Mouse (Mus musculus) ES-Bruce4 (cell line): ENCODE measurements around the gene Adamtsl5. TPM values are rescaled to one million over a fixed set of nuclear protein-coding genes. Genes with fewer than 3 reads are reported as not detected.
A peak's percentile ranks its signal among the peaks of the same experiment; 100 is the strongest.

Source experiments
- H3K27ac ChIP-seq: 2 replicates; pipeline ENCODE4 v1.5.1; 2012; ENCODE audit warnings: low read length, inconsistent platforms; ENCODE audit not compliant: insufficient read depth
- H3K27me3 ChIP-seq: 2 replicates; pipeline ENCODE4 v1.6.1; 2012; ENCODE audit warnings: mild to moderate bottlenecking, low read length, inconsistent platforms; ENCODE audit not compliant: control insufficient read depth, poor library complexity, insufficient read depth, severe bottlenecking
- H3K36me3 ChIP-seq: 2 replicates; pipeline ENCODE4 v1.6.1; 2012; ENCODE audit warnings: inconsistent platforms, mild to moderate bottlenecking, low read length, moderate library complexity; ENCODE audit not compliant: control insufficient read depth, poor library complexity, insufficient read depth, severe bottlenecking
- H3K4me1 ChIP-seq: one replicate; pipeline ENCODE4 v1.8.1; 2011; ENCODE audit warnings: low read length; ENCODE audit not compliant: control insufficient read depth, insufficient read depth
- H3K4me3 ChIP-seq: 2 replicates; pipeline ENCODE4 v1.5.1; 2011; ENCODE audit warnings: low read depth, mild to moderate bottlenecking, low read length
- H3K9ac ChIP-seq: 2 replicates; pipeline ENCODE4 v1.6.1; 2012; ENCODE audit warnings: low read depth, mild to moderate bottlenecking, inconsistent platforms; ENCODE audit not compliant: poor library complexity, severe bottlenecking
- H3K9me3 ChIP-seq: replicated peaks from 2 replicates; pipeline ENCODE4 v1.6.1; 2012; ENCODE audit warnings: mild to moderate bottlenecking, low read length, inconsistent platforms; ENCODE audit not compliant: control insufficient read depth, poor library complexity, insufficient read depth, severe bottlenecking
- CTCF ChIP-seq: IDR thresholded peaks from one replicate; pipeline ENCODE4 v1.8.1; 2011; ENCODE audit warnings: low read depth, low read length
- EP300 ChIP-seq: IDR thresholded peaks from 2 replicates; pipeline ENCODE4 v1.6.1; 2011; ENCODE audit warnings: low read depth, low read length; ENCODE audit not compliant: insufficient read depth
- POLR2A ChIP-seq: IDR thresholded peaks from one replicate; pipeline ENCODE4 v1.8.1; 2011; ENCODE audit warnings: low read length; ENCODE audit not compliant: insufficient read depth
- polyA plus RNA-seq: library from polyadenylated mRNA; stranded (reverse); fragments of >200 nt; gene quantifications from 2 replicates; pipeline ENCODE4 v1.2.4, GENCODE M21; 2011; ENCODE audit warnings: low read depth; ENCODE audit not compliant: missing spikeins, insufficient read depth, insufficient read length

Gene Adamtsl5
- polyA plus RNA-seq, 1 experiment, result 3.8 TPM

GRCm38 (mm10) chr10:80329273-80330081 lies 18.7 kb downstream of the Adamtsl5 start, which contains the start of the genes Pcsk4 and Reep6:
Gene Pcsk4, minus strand, starts transcription at chr10:80329498.
Gene Reep6, plus strand, starts transcription at chr10:80329953.
- no peaks in the 10 kb centered on the region for H3K9me3 ChIP-seq
- no peak for TF ChIP-seq CTCF
- no peak for TF ChIP-seq EP300
- TF ChIP-seq POLR2A, result no peak
- no peak within 1 kb of the TSS for H3K27ac ChIP-seq
- H3K36me3 ChIP-seq, result no peaks in the 10 kb centered on the region
- no peaks in the 10 kb centered on the region for H3K27me3 ChIP-seq
- H3K9ac ChIP-seq, result peak within 1 kb of the TSS; percentile 45
- peaks cover 2% of the 10 kb centered on the region for H3K4me1 ChIP-seq
- H3K4me3 ChIP-seq, result peak within 1 kb of the TSS; percentile 84

GRCm38 (mm10) chr10:80325045-80325444 lies 23.2 kb downstream of the Adamtsl5 start:
- Histone ChIP-seq H3K9me3 (no peaks in the 10 kb centered on the region), H3K27ac (no peak overlapping the region), H3K4me1 (peaks cover 1% of the 10 kb centered on the region), H3K9ac (no peak overlapping the region), H3K36me3 (no peaks in the 10 kb centered on the region), H3K4me3 (no peak overlapping the region), H3K27me3 (no peaks in the 10 kb centered on the region)
- TF ChIP-seq POLR2A, result no peak
- no peak for TF ChIP-seq EP300
- TF ChIP-seq CTCF, result no peak

DNA sequence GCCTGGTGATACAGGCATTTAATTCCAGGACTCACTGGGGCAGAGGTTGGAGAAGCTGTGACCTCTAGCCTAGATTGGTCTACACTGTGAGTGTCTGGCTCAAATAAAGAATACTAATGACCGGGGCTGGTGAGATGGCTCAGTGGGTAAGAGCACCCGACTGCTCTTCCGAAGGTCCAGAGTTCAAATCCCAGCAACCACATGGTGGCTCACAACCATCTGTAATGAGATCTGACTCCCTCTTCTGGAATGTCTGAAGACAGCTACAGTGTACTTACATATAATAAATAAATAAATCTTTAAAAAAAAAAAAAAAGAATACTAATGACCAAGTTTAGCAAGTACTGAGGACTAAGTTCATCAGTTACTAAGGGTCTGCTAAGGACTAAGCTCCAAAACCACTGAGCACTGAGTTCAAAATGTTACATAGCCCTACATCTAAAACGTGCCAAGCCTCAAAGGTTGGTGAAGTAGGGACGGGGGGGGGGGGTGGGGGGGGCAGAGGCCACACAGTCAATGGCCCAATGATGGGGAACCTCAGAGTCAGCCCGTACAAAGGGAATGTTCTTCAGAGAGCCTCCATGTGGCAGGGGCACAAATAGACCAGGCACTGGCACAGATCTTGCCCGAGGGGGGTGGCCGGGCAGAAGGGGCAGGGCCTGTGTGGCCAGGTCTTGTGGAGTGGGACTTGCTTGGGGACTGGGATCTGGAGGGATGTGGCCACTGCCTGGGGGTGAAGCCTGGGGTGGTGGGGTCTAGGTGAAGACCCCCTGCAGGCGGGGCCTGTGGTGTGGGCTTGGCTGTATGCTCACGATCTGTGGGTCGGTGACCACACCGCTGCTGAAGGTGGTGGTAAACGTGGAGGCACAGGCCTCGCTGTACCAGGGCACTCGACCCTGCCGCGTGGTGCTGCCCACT lies 23.8 kb downstream of the Adamtsl5 start:
- no peaks in the 10 kb centered on the region for H3K27me3 ChIP-seq
- H3K4me3 ChIP-seq, result no peak overlapping the region
- TF ChIP-seq EP300, result no peak
- TF ChIP-seq CTCF, result no peak
- no peak for TF ChIP-seq POLR2A
- no peaks in the 10 kb centered on the region for H3K36me3 ChIP-seq
- H3K9ac ChIP-seq, result 0 out of 2 replicates have a peak overlapping the region, but pooled peaks have one; percentile 23
- peaks cover 1% of the 10 kb centered on the region for H3K4me1 ChIP-seq
- no peak overlapping the region for H3K27ac ChIP-seq
- no peaks in the 10 kb centered on the region for H3K9me3 ChIP-seq

GRCm38 (mm10) chr10:80323261-80324119 lies 24.7 kb downstream of the Adamtsl5 start:
- H3K36me3 ChIP-seq, result no peaks in the 10 kb centered on the region
- H3K9me3 ChIP-seq, result no peaks in the 10 kb centered on the region
- peaks cover 1% of the 10 kb centered on the region for H3K4me1 ChIP-seq
- H3K27me3 ChIP-seq, result no peaks in the 10 kb centered on the region
- no peak for TF ChIP-seq CTCF
- TF ChIP-seq EP300, result no peak
- TF ChIP-seq POLR2A, result no peak
- H3K4me3 ChIP-seq, result peak overlapping the region; percentile 77
- no peak overlapping the region for H3K27ac ChIP-seq
- peak overlapping the region; percentile 23 for H3K9ac ChIP-seq

DNA sequence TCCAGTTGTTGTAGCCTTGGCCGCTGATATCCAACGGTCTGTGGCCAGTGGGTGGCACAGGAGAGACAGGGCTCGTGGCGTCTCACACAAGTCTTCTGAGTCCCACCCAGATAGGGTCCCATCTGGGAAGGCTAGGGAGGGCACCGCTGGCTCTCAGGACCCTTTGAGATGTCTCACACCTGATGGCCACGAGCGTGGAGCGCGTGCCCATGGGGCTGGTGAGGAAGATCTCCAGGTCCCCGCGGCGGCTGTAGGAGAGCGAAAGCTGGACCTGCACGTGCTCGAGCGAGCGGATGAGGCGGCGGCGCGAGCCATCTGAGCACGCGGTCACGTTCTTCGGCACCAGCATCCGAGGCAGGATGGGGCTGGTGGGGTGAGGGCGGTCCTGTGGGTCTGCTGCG lies 25.4 kb downstream of the Adamtsl5 start:
- Histone ChIP-seq H3K9me3 (no peaks in the 10 kb centered on the region), H3K9ac (peak overlapping the region; percentile 23), H3K27me3 (no peaks in the 10 kb centered on the region), H3K4me1 (peaks cover 1% of the 10 kb centered on the region), H3K27ac (no peak overlapping the region), H3K4me3 (peak overlapping the region; percentile 77), H3K36me3 (no peaks in the 10 kb centered on the region)
- TF ChIP-seq POLR2A, result no peak
